Mouse (Mus musculus) macrophage (primary cell): ENCODE measurements around the gene Metap2. TPM values are rescaled to one million over a fixed set of nuclear protein-coding genes. Genes with fewer than 3 reads are reported as not detected.
"Not testable (repeated sequence)": the region's sequence is repeated elsewhere in the genome, so short reads cannot be mapped to it uniquely, and the experiment has no call there.

Experiments
- H3K27ac ChIP-seq: fragments of 350-480 bp; formaldehyde crosslinking; 2 replicates; pipeline ENCODE4 v1.9.0; 2021
- H3K36me3 ChIP-seq: fragments of 350-480 bp; formaldehyde crosslinking; 2 replicates; pipeline ENCODE4 v1.9.0; 2021; ENCODE audit errors: inconsistent target
- H3K4me3 ChIP-seq: fragments of 350-480 bp; formaldehyde crosslinking; 2 replicates; pipeline ENCODE4 v1.9.0; 2021; ENCODE audit errors: inconsistent target
- H3K79me2 ChIP-seq: fragments of 350-480 bp; formaldehyde crosslinking; 2 replicates; pipeline ENCODE4 v1.9.0; 2021; ENCODE audit errors: inconsistent target
- WGBS: methylation state at CpG from one replicate; pipeline ENCODE4 v1.1.7; 2026; ENCODE audit warnings: inconsistent platforms; ENCODE audit not compliant: missing documents; 5-methylcytosine and 5-hydroxymethylcytosine counted together
- polyA plus RNA-seq: library from polyadenylated mRNA; stranded (reverse); fragments of 250-400 nt; gene quantifications from 3 replicates; pipeline ENCODE4 v1.2.4, GENCODE M21; 2018; ENCODE audit warnings: inconsistent platforms

Gene Metap2
- polyA plus RNA-seq, 1 experiment from 2014 or later: 314 TPM

DNA sequence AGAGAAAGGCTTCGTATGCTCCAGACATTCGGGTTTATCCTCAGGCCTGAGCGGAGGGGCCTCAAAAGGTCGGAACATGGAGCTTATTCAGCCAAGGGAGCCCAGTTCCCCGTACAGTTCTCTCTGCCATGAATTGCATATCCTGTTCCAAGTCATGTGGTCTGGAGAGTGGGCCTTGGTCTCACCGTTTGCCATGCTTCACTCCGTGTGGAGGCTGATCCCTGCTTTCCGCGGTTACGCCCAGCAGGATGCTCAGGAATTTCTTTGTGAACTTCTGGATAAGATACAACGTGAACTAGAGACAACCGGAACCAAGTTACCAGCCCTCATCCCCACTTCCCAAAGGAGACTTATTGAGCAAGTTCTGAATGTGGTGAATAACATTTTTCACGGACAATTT lies 50.2 kb downstream of the Metap2 start:
- no peaks in the 10 kb centered on the region for H3K36me3 ChIP-seq
- 94% methylated on average over 11 of the region's 13 CpGs for WGBS
- no peak overlapping the region for H3K4me3 ChIP-seq
- no peak overlapping the region for H3K27ac ChIP-seq
- no peaks in the 10 kb centered on the region for H3K79me2 ChIP-seq

DNA sequence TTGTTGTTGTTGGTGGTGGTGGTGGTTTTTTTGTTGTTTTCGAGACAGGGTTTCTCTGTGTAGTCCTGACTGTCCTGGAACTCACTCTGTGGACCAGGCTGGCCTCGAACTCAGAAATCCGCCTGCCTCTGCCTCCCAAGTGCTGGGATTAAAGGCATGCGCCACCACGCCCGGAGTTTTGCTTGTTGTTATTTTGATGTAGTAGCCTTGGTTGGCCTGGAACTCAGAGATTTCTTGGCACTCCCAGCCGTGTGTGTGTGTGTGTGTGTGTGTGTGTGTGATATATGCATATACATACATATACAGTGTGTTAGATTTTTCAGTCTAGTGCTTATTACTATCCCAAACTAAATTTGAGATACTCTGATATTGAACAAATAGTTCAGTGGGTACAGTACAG lies 61.8 kb downstream of the Metap2 start:
- H3K36me3 ChIP-seq, H3K4me3 ChIP-seq, H3K79me2 ChIP-seq, H3K27ac ChIP-seq: not testable (repeated sequence)
- WGBS: 92% methylated on average over 6 of the region's 7 CpGs

DNA sequence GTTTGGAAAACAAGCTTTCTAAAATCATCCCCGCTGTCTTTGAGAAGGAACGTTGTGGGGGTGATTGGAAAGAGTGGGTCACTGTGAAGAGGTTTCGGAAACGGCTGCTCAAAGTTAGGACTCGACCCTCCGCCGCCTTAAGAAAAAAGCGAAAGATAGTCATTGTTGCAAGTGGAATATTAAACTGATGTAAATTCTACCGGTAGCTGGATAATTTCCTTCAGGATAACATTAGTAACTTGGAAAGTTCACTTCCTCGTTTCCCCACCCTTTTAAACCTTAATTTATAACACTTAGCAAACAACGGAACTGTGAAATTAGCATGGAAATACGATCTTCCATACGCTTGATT lies 62.5 kb downstream of the Metap2 start:
- Histone ChIP-seq H3K36me3 (no peaks in the 10 kb centered on the region), H3K4me3 (peak overlapping the region; percentile 20; the same call in 1 of the 2 replicates), H3K27ac (no peak overlapping the region), H3K79me2 (no peaks in the 10 kb centered on the region)
- 8% methylated on average over 13 of the region's 13 CpGs for WGBS

DNA sequence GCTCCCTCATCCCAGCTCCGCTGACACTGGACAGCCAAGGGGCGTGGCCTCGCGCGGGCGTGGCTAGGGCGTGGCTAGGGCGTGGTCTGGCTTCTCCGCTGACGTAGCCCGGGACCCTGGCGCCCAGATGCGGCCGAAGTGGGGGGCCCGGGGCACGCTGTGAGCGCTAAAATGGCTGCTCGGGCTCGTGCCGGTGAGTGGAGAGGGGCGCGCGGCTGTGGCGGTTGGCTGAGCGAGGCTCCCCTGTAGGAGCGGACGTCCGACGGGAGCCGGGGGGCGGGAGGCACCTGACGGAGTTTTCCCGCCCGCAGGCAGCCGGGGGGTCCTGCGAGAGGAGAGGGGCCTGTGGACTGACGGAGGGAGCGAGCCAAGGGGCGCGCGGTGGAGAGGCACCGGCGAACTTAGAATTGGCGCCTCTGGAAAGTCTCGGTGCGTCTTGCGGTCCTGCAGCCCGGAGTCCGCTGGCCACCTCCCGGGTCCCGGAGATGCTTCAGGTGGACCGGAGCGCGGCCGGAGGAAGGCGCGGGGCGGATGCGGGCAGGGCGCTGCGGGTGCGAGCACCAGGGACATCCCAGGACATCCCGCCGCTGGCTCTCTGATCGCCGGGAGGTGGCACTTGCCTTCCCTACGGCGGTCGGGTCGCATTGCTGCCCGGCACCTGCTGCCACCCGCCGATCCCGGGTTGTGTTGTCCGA lies 63.0 kb downstream of the Metap2 start:
- WGBS: under 1% methylated on average over 74 of the region's 75 CpGs
- H3K36me3 ChIP-seq: no peaks in the 10 kb centered on the region
- H3K27ac ChIP-seq: no peak overlapping the region

DNA sequence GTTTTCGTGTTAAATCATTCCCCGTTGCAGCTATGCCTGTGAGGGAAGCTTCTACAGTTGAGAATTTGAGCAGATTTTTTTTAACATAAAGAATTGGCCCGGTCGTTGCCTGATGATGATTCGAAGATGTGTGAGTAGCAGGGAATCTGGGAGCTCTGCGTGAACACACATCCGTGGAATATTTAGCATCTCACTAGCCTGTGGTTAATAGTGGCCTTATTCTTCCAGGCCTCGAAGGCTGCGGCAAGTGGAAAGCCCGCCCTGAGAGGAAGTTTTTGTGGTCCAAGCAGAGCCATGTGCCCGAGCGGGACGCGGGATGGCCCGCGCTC lies 63.6 kb downstream of the Metap2 start:
- Histone ChIP-seq H3K79me2 (no peaks in the 10 kb centered on the region), H3K36me3 (no peaks in the 10 kb centered on the region), H3K27ac (no peak overlapping the region), H3K4me3 (no peak overlapping the region)
- 8% methylated on average over 16 of the region's 16 CpGs for WGBS

More for the DNA sequence above, 63.0 kb downstream of the Metap2 start:
- H3K4me3 ChIP-seq: peak overlapping the region; percentile 20; the same call in 1 of the 2 replicates
- H3K79me2 ChIP-seq: no peaks in the 10 kb centered on the region

DNA sequence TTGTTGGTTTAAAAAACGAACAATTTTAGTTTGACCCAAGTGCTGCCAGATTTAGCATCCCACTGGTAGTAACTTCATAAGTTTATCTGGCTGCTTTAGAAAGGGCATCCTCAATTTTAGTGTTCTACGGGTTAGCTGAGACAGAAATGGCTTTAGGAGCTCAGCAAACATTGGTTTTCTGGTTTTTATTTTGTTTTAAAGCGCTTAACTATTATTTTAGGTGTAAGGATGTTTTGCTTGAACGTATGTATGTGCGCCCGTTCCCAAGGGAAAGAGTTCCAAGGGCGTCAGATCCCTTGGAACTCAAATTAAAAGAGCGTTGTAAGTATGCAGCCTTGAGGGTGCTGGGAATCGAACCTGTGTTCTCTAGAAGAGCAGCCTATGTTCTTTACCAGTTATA lies 64.1 kb downstream of the Metap2 start:
- Histone ChIP-seq H3K27ac (no peak overlapping the region), H3K79me2 (no peaks in the 10 kb centered on the region), H3K36me3 (no peaks in the 10 kb centered on the region), H3K4me3 (no peak overlapping the region)
- 83% methylated on average over 9 of the region's 9 CpGs for WGBS

DNA sequence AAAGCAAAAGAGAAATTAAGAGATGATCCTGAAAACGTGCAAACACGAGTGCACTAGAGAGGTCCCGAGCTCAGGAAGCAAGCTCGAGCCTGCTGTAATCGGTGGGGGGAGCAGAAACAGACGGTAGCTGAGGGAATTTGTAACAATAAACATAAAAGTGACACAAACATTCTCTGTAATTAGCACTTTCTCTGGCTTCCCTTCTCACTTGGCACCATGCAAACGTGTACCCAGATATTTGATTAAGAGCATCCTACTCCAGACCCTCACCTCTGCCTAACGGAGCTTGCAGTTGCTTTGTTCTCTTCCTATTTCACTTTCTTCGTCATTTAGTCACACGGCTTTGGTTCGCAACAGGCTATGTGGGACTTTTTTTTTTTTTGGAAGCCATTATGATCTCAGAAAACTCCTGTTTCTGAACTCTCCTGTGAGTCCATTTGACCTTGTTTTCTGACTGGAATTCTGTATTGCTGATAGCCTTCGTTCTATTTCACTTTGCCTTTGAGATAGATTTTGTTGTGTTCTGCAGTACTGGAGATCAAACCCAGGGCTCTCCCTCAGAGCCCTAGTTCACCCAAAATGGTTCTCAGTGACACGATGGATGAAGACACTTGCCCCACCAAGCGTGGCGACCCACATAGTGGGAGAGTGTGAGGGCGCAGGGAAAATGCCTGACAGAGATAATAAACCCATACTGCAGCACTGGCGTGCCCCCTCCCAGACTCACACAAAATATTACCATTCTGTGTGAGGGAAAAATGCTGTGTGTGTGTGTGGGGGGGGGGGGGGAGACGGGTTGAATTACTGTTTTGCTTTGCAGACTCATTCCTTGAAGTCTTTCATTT lies 64.9 kb downstream of the Metap2 start:
- Histone ChIP-seq H3K27ac (no peak overlapping the region), H3K79me2 (no peaks in the 10 kb centered on the region), H3K36me3 (no peaks in the 10 kb centered on the region), H3K4me3 (no peak overlapping the region)
- 43% methylated on average over 18 of the region's 18 CpGs for WGBS

DNA sequence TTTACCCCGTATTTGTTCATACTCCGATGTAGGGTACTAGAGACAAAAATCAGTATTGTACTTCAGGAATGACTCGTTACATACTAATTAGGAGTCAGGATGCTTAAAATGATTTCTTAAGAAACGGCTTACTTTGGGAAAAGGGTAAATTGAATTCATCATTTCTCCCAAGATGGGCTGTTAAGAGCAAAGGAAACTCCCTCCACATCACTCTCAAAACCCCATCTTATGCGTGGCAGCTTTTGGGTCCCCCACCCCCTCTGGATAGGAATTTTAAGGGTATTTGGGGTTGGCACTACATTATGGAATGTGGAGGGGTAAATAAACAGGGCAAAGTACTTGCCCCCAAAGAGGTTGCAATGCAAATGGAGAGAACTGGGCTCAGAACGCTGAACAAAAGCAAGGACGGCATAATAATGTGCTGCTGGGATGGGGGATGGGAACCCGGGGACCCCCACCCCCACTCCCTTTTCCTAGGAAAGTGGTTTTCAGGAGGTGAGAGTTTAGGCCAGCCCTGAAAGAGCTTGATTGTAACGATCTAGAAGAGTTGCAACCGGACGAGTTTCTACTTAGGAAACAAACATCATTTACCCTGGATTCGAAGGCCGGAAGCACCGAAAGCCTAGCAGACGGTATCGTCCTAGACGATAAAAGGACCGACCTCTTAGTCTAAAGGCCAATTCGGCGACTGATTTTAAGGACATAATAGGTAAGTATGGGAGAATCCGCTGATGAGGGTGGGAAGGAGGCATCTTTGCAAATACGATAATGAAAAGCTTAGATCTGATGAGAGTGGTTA lies 65.8 kb downstream of the Metap2 start, which contains the start of gene Usp44:
Gene Usp44, plus strand, starts transcription at position 625 of the 799 bp plus-strand sequence.
- WGBS: 80% methylated on average over 21 of the region's 22 CpGs
- H3K79me2 ChIP-seq: no peaks in the 10 kb centered on the region
- no peak within 1 kb of the TSS for H3K4me3 ChIP-seq
- H3K27ac ChIP-seq: no peak within 1 kb of the TSS
- no peaks in the 10 kb centered on the region for H3K36me3 ChIP-seq

DNA sequence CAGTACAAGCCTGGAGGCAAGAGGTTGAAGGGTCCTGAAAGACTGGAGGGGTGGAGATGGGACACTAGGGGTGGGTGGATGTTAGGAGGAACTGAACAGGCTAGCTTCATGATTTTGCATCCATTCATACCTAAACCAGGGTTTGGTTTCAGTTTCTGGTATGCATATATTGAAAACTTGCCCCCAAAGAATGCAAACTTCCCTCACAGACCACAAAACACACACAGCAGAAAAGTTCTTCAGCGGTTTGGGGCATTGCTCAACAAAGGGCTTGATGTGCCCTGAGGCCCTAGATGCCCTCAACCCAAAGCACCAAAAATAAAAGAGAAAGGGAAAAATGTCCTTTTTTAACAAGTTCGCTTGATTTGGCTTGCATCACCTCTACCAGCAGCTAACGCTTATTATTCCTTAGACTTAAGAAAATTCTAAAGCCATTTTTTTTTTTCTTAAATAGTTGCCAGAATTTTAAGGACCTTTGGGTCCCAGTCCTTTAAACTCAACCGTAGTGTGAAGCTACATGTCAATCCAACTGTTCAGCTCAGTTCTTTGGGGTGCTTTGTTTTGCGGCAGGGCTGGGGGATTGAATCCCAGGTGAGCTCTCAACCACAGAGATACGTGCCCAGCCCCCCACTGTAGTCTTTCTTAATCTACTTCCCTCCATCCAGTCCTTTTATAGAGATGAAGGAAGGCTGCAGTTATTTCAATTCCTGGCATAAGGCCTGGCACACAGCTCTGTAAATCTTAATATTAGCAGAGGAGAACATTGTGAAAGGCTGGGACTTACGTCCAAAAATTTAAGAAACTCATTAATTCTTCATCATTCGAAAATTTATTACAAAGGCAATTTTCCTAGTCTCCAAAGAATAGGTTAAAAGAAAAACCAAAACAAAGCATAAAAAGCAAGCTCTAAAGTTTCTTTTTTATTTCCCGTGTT lies 66.7 kb downstream of the Metap2 start:
- H3K4me3 ChIP-seq: no peak overlapping the region
- no peaks in the 10 kb centered on the region for H3K36me3 ChIP-seq
- WGBS: 24% methylated on average over 9 of the region's 9 CpGs
- no peak overlapping the region for H3K27ac ChIP-seq
- H3K79me2 ChIP-seq: no peaks in the 10 kb centered on the region

DNA sequence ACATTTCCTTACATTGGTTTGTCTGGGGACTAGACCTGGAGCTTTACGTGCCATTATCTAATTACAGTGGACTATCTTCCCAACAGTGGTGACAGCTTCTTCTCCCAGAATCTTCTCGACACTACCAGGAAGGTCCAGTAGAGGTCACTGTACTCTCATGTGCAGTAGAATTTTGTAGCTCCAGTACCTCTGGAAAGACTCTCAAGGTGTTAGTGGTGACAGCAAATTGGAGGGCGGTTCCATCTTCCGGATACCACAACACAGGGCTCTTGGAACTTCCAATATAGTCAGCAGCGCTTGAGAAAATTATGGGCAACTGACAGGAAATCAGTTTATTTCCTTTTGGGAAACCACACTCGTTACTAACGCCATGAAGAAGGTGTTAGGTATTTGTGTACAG lies 78.2 kb downstream of the Metap2 start:
- H3K27ac ChIP-seq: no peak overlapping the region

DNA sequence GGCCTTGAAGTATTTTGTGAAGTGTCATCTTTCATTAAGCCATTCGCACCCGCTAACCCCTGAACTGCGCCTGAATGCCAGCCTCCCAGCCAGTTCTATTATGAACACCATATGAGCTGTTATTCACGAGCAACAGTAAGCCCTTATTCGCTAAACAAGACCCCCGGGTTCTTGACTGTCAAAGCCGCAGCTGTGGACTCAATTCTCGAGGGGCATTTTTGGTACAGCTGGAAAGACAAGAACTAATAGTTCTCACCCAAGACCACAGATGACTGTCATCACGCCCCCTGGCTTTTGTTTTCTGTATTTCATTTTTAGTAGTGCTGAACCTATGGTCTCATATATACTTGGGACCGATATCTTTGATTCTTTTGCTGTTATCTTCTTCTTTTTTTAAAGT lies 83.1 kb downstream of the Metap2 start:
- Histone ChIP-seq H3K36me3 (no peaks in the 10 kb centered on the region), H3K79me2 (no peaks in the 10 kb centered on the region), H3K27ac (no peak overlapping the region), H3K4me3 (no peak overlapping the region)
- WGBS: 81% methylated on average over 10 of the region's 10 CpGs

More for the DNA sequence above, 78.2 kb downstream of the Metap2 start:
- Histone ChIP-seq H3K4me3 (no peak overlapping the region), H3K79me2 (no peaks in the 10 kb centered on the region), H3K36me3 (no peaks in the 10 kb centered on the region)
- WGBS: 20% methylated on average over 7 of the region's 7 CpGs

DNA sequence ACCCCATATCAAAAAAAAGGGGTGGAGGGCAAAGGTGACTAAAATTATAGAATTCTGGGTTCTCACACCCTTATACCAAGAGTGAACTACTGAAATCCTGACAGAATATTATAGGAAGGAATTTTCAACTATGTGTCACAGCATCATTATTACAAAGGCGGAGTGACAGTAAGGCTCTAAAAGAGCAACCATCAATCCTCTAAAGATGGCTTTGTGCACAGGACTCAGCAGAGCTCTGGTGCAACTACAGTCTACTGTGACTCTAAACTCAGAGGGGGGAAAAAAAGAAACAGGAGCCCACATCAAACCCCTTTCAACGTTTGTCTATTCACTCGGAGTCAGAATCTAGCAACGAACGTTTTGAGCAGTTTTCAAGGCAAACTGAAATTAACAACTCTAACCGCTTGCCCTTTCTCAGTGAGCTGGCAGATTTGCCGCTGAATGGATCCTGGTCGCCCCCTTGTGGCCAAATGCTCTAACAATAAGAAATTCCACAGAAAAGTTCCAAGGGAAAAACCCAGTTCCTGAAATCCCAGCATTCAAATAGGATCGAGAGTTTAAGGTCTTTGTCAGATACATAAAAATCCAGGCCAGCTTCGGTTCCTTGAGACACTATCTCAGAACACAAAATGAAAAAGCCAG lies 84.0 kb downstream of the Metap2 start:
- 21% methylated on average over 10 of the region's 10 CpGs for WGBS
- H3K4me3 ChIP-seq: no peak overlapping the region

DNA sequence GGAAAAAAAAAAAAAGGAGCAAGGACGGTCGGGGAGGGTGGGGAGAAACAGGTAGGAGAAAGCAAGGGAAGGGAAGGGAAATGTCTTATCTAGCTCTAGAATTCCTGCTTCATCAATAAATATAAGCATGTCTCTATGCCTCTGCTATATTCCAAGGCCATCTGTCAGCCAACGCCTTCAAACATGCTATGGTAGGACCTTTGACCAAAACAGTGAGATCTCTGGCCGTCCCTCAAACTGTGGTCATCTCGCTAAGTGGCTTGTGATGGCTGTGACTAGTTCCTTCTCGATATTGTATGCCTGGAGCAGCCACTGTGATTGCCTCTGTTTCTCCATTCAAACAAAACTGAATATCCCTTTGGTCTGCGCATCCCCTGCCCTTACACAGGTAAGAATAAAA lies 84.8 kb downstream of the Metap2 start:
- H3K4me3 ChIP-seq: no peak overlapping the region
- 96% methylated on average over 6 of the region's 7 CpGs for WGBS
- no peaks in the 10 kb centered on the region for H3K79me2 ChIP-seq
- H3K36me3 ChIP-seq: no peaks in the 10 kb centered on the region
- H3K27ac ChIP-seq: no peak overlapping the region

More for the DNA sequence above, 84.0 kb downstream of the Metap2 start:
- H3K79me2 ChIP-seq: no peaks in the 10 kb centered on the region
- H3K27ac ChIP-seq: no peak overlapping the region
- no peaks in the 10 kb centered on the region for H3K36me3 ChIP-seq
